Mouse (Mus musculus) erythroblast, embryonic 14.5 days (primary cell): ENCODE measurements around the gene Erg.

Experiments
- GATA1 ChIP-seq: IDR thresholded peaks from 2 replicates; pipeline ENCODE4 v1.6.1; 2012; ENCODE audit warnings: low read length, inconsistent platforms, mixed read lengths
- TAL1 ChIP-seq: IDR thresholded peaks from 3 replicates; pipeline ENCODE4 v1.6.1; 2012; ENCODE audit warnings: low read length, inconsistent platforms, mixed read lengths

GRCm38 (mm10) chr16:95340885-95341791 lies 245.3 kb downstream of the Erg start:
- TF ChIP-seq GATA1 (no peak), TAL1 (no peak)
